Mouse (Mus musculus) liver, embryonic 13.5 days (tissue): Measurements from ENCODE around the gene Mfsd14b. TPM values are rescaled to one million over a fixed set of nuclear protein-coding genes. Genes with fewer than 3 reads are reported as not detected.

ENCODE experiments used
- ATAC-seq: fragments of 200-750 bp; cut with Nextera tagmentation; 2 replicates; pipeline ENCODE4 v1.8.0; 2017; ENCODE audit warnings: low read depth, mild to moderate bottlenecking, moderate number of reproducible peaks, moderate library complexity
- DNase-seq: peaks from one replicate; pipeline ENCODE4 v3.0.0; 2022
- H3K27ac ChIP-seq: fragments of 300-500 bp; sonication (generic); 2 replicates; pipeline ENCODE4 v1.5.1; 2015; ENCODE audit warnings: moderate library complexity, mild to moderate bottlenecking, inconsistent platforms
- H3K27me3 ChIP-seq: fragments of 300-500 bp; sonication (generic); 2 replicates; pipeline ENCODE4 v1.6.1; 2015; ENCODE audit warnings: mild to moderate bottlenecking, inconsistent platforms
- H3K36me3 ChIP-seq: fragments of 300-500 bp; sonication (generic); 2 replicates; pipeline ENCODE4 v1.6.1; 2015; ENCODE audit warnings: mild to moderate bottlenecking, inconsistent platforms
- H3K4me1 ChIP-seq: fragments of 300-500 bp; sonication (generic); replicated peaks from 2 replicates; pipeline ENCODE4 v1.6.1; 2015; ENCODE audit warnings: inconsistent platforms
- H3K4me2 ChIP-seq: fragments of 300-500 bp; sonication (generic); 2 replicates; pipeline ENCODE4 v1.6.1; 2015; ENCODE audit warnings: inconsistent platforms, mild to moderate bottlenecking, moderate library complexity
- H3K4me3 ChIP-seq: fragments of 300-500 bp; sonication (generic); replicated peaks from 2 replicates; pipeline ENCODE4 v1.5.1; 2015; ENCODE audit warnings: mild to moderate bottlenecking, inconsistent platforms
- H3K9ac ChIP-seq: fragments of 300-500 bp; sonication (generic); 2 replicates; pipeline ENCODE4 v1.6.1; 2015; ENCODE audit warnings: mild to moderate bottlenecking, inconsistent platforms
- H3K9me3 ChIP-seq: fragments of 300-500 bp; sonication (generic); replicated peaks from 2 replicates; pipeline ENCODE4 v1.6.1; 2016; ENCODE audit warnings: inconsistent platforms
- WGBS: fragments of 180-500 bp; shearing (Covaris S2); methylation state at CpG from one replicate; pipeline ENCODE4 v1.1.7; 2015; ENCODE audit not compliant: insufficient replicate concordance; 5-methylcytosine and 5-hydroxymethylcytosine counted together
- polyA plus RNA-seq: library from polyadenylated mRNA; unstranded; fragments of >200 nt; fragmentation: Nextera tagmentation; extraction: Ambion mirVana; gene quantifications from 2 replicates; pipeline ENCODE4 v1.2.1, GENCODE M21; 2015

The Mfsd14b gene
- polyA plus RNA-seq, 1 experiment from 2014 or later: 43.9 TPM

DNA sequence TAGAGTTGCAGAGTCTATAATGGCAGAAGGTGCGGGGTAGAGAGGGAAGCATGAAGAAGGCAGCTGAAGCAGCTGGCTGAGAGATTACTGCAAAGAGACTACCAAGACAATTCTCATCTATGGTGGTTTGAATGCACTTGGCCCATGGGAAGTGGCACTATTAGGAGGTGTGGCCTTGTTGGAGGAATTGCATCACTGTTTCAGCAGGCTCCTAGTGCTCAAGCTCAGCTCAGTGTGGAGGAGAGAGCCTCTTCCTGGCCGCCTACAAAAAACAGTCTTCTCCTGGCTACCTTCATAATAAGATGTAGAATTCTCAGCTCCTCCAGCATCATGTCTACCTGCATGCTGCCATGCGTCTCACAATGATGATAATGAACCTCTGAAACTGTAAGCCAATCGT, 16.9 kb downstream of the Mfsd14b start:
- DNase-seq (no peak), ATAC-seq (no peak)
- Histone ChIP-seq H3K4me1 (peaks cover 10% of the 10 kb centered on the region), H3K9me3 (no peaks in the 10 kb centered on the region), H3K4me2 (no peak overlapping the region), H3K9ac (no peak overlapping the region), H3K27me3 (no peaks in the 10 kb centered on the region), H3K4me3 (no peak overlapping the region), H3K27ac (no peak overlapping the region), H3K36me3 (peaks cover 21% of the 10 kb centered on the region)
- 84% methylated on average over 4 of the region's 4 CpGs for WGBS

- no peak for ATAC-seq
- WGBS: 64% methylated on average over 2 of the region's 2 CpGs
These were observed 42.8 kb downstream of the Mfsd14b start for GRCm38 (mm10) chr13:65069969-65070368.

DNA sequence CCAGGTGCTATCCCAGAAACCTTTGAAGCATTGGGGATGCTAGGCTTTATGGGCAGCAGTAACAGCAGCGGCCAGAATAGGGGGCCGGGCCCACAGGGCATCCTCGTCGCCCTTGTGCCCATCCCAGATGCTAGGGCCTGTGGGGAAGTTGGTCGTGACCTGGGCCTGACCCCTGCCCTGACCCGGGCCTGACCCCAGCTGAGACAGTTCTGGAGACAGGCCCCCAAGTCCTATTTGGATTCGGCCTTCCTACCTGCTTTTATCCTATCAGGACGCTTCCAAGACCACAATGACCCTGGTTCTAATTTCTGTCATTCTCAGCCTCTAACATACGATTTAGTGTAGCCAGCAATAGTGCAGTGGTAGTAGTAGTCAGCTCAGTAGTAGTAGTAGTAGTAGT, 60.1 kb downstream of the Mfsd14b start, which contains the start of gene Prss47:
Gene Prss47 (minus strand): TSS at position 101 of the 400 bp plus-strand sequence.
- no peak for ATAC-seq

More at GRCm38 (mm10) chr13:65069969-65070368, 42.8 kb downstream of the Mfsd14b start:
- Histone ChIP-seq H3K27me3 (no peaks in the 10 kb centered on the region), H3K36me3 (peaks cover 39% of the 10 kb centered on the region), H3K4me1 (no peaks in the 10 kb centered on the region), H3K9ac (no peak overlapping the region), H3K27ac (no peak overlapping the region), H3K4me2 (no peak overlapping the region), H3K9me3 (no peaks in the 10 kb centered on the region), H3K4me3 (no peak overlapping the region)
- DNase-seq: no peak

DNA sequence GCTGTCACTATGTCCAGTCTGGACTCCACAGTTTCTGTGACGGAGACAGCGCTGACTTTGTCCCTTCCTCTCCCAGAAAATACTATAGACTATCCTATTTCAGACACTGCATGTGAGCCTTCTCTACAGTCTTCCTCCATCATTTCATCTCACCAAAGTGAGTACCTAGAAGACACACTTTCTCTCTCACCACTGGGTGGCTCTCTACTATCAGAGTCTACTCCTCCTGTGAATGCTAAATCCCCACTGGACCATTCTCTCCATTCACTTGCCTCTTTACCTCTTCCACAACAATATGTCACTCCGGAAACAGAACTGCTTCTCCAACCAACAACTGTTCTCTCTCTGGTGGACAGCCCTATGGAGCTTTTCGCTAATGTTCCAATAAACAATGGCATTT, 77.7 kb downstream of the Mfsd14b start:
- Histone ChIP-seq H3K4me2 (no peak overlapping the region), H3K9me3 (no peaks in the 10 kb centered on the region), H3K27me3 (no peaks in the 10 kb centered on the region), H3K36me3 (no peaks in the 10 kb centered on the region), H3K4me1 (no peaks in the 10 kb centered on the region), H3K9ac (no peak overlapping the region), H3K4me3 (no peak overlapping the region), H3K27ac (no peak overlapping the region)
- ATAC-seq (no peak), DNase-seq (no peak)
- WGBS: 48% methylated on average over 4 of the region's 4 CpGs

More for the DNA sequence above, 60.1 kb downstream of the Mfsd14b start, which contains the start of gene Prss47:
- H3K9me3 ChIP-seq: no peaks in the 10 kb centered on the region
- H3K27ac ChIP-seq: no peak within 1 kb of the TSS
- no peak within 1 kb of the TSS for H3K4me3 ChIP-seq
- 74% methylated on average over 9 of the region's 9 CpGs for WGBS
- no peak for DNase-seq
- no peak within 1 kb of the TSS for H3K9ac ChIP-seq
- no peak within 1 kb of the TSS for H3K4me2 ChIP-seq
- H3K4me1 ChIP-seq: no peaks in the 10 kb centered on the region
- H3K36me3 ChIP-seq: no peaks in the 10 kb centered on the region
- no peaks in the 10 kb centered on the region for H3K27me3 ChIP-seq

- Histone ChIP-seq H3K9ac (no peak within 1 kb of the TSS), H3K9me3 (no peaks in the 10 kb centered on the region), H3K4me3 (no peak within 1 kb of the TSS), H3K27ac (no peak within 1 kb of the TSS), H3K36me3 (no peaks in the 10 kb centered on the region), H3K4me1 (no peaks in the 10 kb centered on the region), H3K27me3 (no peaks in the 10 kb centered on the region), H3K4me2 (no peak within 1 kb of the TSS)
- no peak for DNase-seq
- ATAC-seq: no peak
These were observed 80.0 kb downstream of the Mfsd14b start, which contains the start of gene Spata31d1c for GRCm38 (mm10) chr13:65032758-65033157. Gene Spata31d1c (plus strand): TSS chr13:65033058.

Other genes with a start within 250 kb of the Mfsd14b start
- not detected in 2 replicates for gene Cntnap3, start 209.0 kb downstream of the Mfsd14b start, polyA plus RNA-seq
- not detected in 2 replicates for gene Spata31, start 195.6 kb downstream of the Mfsd14b start, polyA plus RNA-seq
- gene Spata31d1c, start 79.9 kb downstream of the Mfsd14b start, polyA plus RNA-seq: not detected in 2 replicates
- gene Prss47, start 60.2 kb downstream of the Mfsd14b start, polyA plus RNA-seq: not detected in 2 replicates
- gene Olfr465-ps1, start 25.1 kb upstream of the Mfsd14b start, polyA plus RNA-seq: not detected in 2 replicates
- not detected in 2 replicates for gene Olfr466, start 37.3 kb upstream of the Mfsd14b start, polyA plus RNA-seq
- gene Nlrp4f, start 93.0 kb upstream of the Mfsd14b start, polyA plus RNA-seq: not detected in 2 replicates
- not detected in 2 replicates for gene Gm10775, start 146.6 kb upstream of the Mfsd14b start, polyA plus RNA-seq
- 3.5 and 3.7 TPM in 2 replicates for gene Zfp369, start 165.8 kb upstream of the Mfsd14b start, polyA plus RNA-seq